Mouse (Mus musculus) bone marrow macrophage, adult 2 months (primary cell): ENCODE results near the gene Dusp10. TPM values are rescaled to one million over a fixed set of nuclear protein-coding genes. Genes with fewer than 3 reads are reported as not detected.

ENCODE experiments used
- H3K27ac ChIP-seq: 2 replicates; pipeline ENCODE4 v1.5.1; 2012; ENCODE audit warnings: low read depth, low read length; ENCODE audit not compliant: insufficient read depth
- H3K4me1 ChIP-seq: 2 replicates; pipeline ENCODE4 v1.6.1; 2012; ENCODE audit warnings: low read length; ENCODE audit not compliant: control insufficient read depth, insufficient read depth
- H3K4me3 ChIP-seq: 2 replicates; pipeline ENCODE4 v1.5.1; 2012; ENCODE audit warnings: mild to moderate bottlenecking, low read length, moderate library complexity; ENCODE audit not compliant: insufficient read depth
- CTCF ChIP-seq: IDR thresholded peaks from 2 replicates; pipeline ENCODE4 v1.5.1; 2012; ENCODE audit warnings: low read depth, mild to moderate bottlenecking, low read length, moderate library complexity
- POLR2A ChIP-seq: IDR thresholded peaks from 2 replicates; pipeline ENCODE4 v1.6.1; 2012; ENCODE audit warnings: mild to moderate bottlenecking, low read depth, low read length, borderline replicate concordance
- polyA plus RNA-seq: library from polyadenylated mRNA; stranded (reverse); fragments of >200 nt; gene quantifications from 2 replicates; pipeline ENCODE4 v1.2.4, GENCODE M21; 2012; ENCODE audit not compliant: missing spikeins, insufficient read depth, insufficient read length

Dusp10 gene
- polyA plus RNA-seq, 1 experiment: 1.2 TPM

- Histone ChIP-seq H3K4me3 (no peak overlapping the region), H3K27ac (no peak overlapping the region), H3K4me1 (no peaks in the 10 kb centered on the region)
- TF ChIP-seq POLR2A (no peak), CTCF (no peak)
These were observed 7.0 kb upstream of the Dusp10 start for GRCm38 (mm10) chr1:184006086-184006485.

GRCm38 (mm10) chr1:184011311-184011710 is 1.8 kb upstream of the Dusp10 start:
- Histone ChIP-seq H3K27ac (no peak overlapping the region), H3K4me1 (no peaks in the 10 kb centered on the region)

GRCm38 (mm10) chr1:184014091-184014490 is 989 bp downstream of the Dusp10 start:
- no peak overlapping the region for H3K27ac ChIP-seq
- no peaks in the 10 kb centered on the region for H3K4me1 ChIP-seq
- TF ChIP-seq CTCF: no peak
- no peak for TF ChIP-seq POLR2A
- no peak overlapping the region for H3K4me3 ChIP-seq

More at GRCm38 (mm10) chr1:184011311-184011710, 1.8 kb upstream of the Dusp10 start:
- TF ChIP-seq CTCF (no peak), POLR2A (no peak)
- no peak overlapping the region for H3K4me3 ChIP-seq

- TF ChIP-seq POLR2A: no peak
- TF ChIP-seq CTCF: no peak
- Histone ChIP-seq H3K27ac (no peak overlapping the region), H3K4me3 (no peak overlapping the region), H3K4me1 (no peaks in the 10 kb centered on the region)
These were observed 3.1 kb downstream of the Dusp10 start for GRCm38 (mm10) chr1:184015995-184016730.

- Histone ChIP-seq H3K4me1 (no peaks in the 10 kb centered on the region), H3K27ac (no peak overlapping the region), H3K4me3 (no peak overlapping the region)
- TF ChIP-seq POLR2A: no peak
- TF ChIP-seq CTCF: no peak
These were observed 4.5 kb downstream of the Dusp10 start for GRCm38 (mm10) chr1:184017606-184018005.

- H3K27ac ChIP-seq: no peak overlapping the region
- TF ChIP-seq CTCF (no peak), POLR2A (no peak)
- H3K4me3 ChIP-seq: no peak overlapping the region
- no peaks in the 10 kb centered on the region for H3K4me1 ChIP-seq
These were observed 6.1 kb downstream of the Dusp10 start for GRCm38 (mm10) chr1:184019042-184019721.

GRCm38 (mm10) chr1:184019722-184020107 is 6.6 kb downstream of the Dusp10 start:
- Histone ChIP-seq H3K27ac (no peak overlapping the region), H3K4me1 (no peaks in the 10 kb centered on the region), H3K4me3 (no peak overlapping the region)
- TF ChIP-seq CTCF (no peak), POLR2A (no peak)

GRCm38 (mm10) chr1:184023971-184024370 is 10.9 kb downstream of the Dusp10 start:
- no peak for TF ChIP-seq POLR2A
- TF ChIP-seq CTCF: no peak
- Histone ChIP-seq H3K27ac (no peak overlapping the region), H3K4me3 (no peak overlapping the region), H3K4me1 (0 out of 2 replicates have a peak, but pooled peaks cover 8% of the 10 kb centered on the region)

- H3K4me1 ChIP-seq: 0 out of 2 replicates have a peak, but pooled peaks cover 8% of the 10 kb centered on the region
- H3K4me3 ChIP-seq: no peak overlapping the region
- TF ChIP-seq CTCF (no peak), POLR2A (no peak)
- no peak overlapping the region for H3K27ac ChIP-seq
These were observed 11.5 kb downstream of the Dusp10 start for GRCm38 (mm10) chr1:184024631-184025030.

GRCm38 (mm10) chr1:184025079-184025478 is 12.0 kb downstream of the Dusp10 start:
- Histone ChIP-seq H3K4me3 (no peak overlapping the region), H3K4me1 (0 out of 2 replicates have a peak, but pooled peaks cover 8% of the 10 kb centered on the region), H3K27ac (no peak overlapping the region)
- no peak for TF ChIP-seq POLR2A
- TF ChIP-seq CTCF: no peak
